Mouse (Mus musculus) gastrocnemius, postnatal 25 days (tissue): ENCODE measurements around the gene Pgpep1. TPM values are rescaled to one million over a fixed set of nuclear protein-coding genes. Genes with fewer than 3 reads are reported as not detected.
A peak's percentile ranks its signal among the peaks of the same experiment; 100 is the strongest.

Experiments used
- DNase-seq: peaks from one replicate; pipeline ENCODE4 v3.0.0; 2022
- long read RNA-seq, 2 experiments: library from polyadenylated mRNA; stranded (forward); transcript quantifications; one replicate each; pipeline ENCODE4 v2.0.0; 2021
- total RNA-seq, 2 experiments: library from RNA; stranded (reverse); gene quantifications; 1 replicate in 1 of 2; 2 replicates in 1 of 2; pipeline ENCODE4 v1.2.3; 2021

Gene Pgpep1
- 10 to 100 TPM; 18.6 to 22.6 TPM for total RNA-seq
- long read RNA-seq, experiment 1, full-length matches to known transcripts: 9 of 13 reads
- long read RNA-seq, experiment 1, partial matches to known transcripts: 1 of 13 reads
- long read RNA-seq, experiment 1, other reads (novel, unspliced or antisense): 3 of 13 reads
- long read RNA-seq, experiment 2, full-length matches to known transcripts: 10 of 19 reads
- long read RNA-seq, experiment 2, partial matches to known transcripts: 1 of 19 reads
- long read RNA-seq, experiment 2, other reads (novel, unspliced or antisense): 8 of 19 reads

DNA sequence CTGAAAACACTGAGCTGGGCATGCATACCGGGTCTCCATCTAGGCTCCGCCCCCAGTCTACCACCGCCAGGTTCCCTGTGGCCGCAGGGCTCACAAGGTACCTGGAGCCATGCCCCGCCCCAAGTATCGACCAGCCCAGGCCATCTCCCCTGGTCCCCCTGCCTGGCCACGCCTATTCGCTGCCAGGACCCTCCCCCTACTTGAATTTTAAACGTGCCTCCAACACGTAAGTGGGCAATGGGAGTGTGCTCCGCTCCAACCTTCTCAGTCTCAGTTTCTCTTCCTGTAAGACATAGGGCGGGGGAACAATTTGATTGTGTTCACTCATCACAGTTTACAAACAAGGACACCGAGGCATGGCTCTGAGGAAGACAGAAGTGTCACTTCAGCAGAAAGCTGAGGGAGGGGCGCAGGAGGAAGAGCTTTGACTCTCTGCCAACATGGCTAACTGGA lies at the start of gene Pgpep1:
Pgpep1 (minus strand) TSS at position 116 of the 453 bp plus-strand sequence.
- DNase-seq: no peak

DNA sequence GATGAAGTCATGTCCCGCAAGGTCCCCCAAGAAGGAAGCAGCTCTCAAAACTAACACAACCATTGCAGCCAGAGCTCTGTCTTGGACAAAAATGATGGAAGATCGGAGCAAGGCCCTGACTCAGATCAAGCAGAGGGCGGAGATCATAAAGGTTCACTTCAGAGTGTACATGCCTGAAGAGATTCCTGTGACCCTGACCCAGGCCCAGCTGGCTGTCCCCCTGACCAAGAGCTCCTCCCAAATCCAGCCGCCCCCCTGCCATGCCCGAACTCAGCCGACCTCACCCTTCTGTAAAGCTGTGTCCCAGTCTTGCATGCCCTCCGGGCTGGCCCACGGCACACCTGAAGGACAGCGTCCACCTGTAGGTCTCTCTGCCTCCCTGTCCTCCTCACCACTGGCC lies 49.6 kb upstream of the Pgpep1 start:
- no peak for DNase-seq

DNA sequence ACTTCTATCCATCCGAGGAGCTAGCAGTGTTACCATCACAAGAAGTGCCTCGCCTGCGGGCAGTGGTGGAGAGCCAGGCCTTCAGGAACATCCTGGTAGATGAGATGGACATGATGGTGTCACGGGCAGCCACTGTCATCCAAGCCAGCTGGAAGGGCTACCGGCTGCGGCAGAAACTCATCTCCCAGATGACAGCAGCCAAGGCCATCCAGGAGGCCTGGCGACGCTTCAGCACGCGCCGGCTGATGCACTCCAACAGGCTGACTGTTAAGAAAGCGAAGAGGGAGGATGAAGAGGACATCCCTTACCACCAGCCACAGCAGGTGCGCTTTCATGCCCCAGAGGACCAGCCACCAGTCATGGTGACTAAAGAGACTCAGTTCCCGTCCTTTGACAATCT lies 48.1 kb upstream of the Pgpep1 start:
- peak; percentile 58 for DNase-seq

DNA sequence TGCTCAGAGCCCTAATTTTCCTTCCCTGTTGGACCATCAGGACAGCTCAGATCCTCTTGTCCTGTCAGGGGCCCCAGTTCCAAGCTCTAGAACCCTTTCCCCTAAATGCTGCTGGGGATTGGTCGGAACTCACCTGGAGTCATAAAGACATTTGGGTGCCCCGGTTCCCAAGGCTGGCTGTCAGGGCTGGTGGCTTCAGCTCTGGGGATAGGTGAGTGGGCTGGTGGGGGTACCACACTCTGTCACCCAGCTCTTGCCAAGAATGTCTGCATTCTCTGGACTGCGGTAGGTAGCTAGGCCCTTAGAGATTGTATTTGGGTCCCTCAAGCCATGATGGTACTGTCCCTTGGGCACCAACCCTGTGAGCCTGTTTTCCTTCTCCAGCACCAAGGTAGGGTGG lies 43.1 kb upstream of the Pgpep1 start, which contains the start of gene Iqcn:
Iqcn (plus strand) TSS at position 171 of the 400 bp plus-strand sequence.
- no peak for DNase-seq

DNA sequence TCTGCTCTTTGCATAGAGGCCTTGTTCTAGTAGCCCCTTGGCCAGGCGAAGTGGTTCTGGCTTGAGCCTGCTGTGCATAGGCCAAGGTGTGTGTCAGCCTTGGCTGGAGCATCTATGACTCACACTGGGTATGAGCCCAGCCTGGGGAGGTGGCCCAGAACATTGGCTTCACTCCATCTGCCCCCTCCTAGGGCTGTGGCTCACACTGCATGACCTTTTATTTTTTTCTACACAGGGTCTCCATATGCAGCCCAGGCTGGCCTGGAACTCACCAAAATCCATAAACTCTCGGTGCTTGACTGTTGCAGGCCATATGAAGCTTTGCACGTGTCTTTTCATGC lies 42.6 kb upstream of the Pgpep1 start:
- DNase-seq: peak; percentile 90

DNA sequence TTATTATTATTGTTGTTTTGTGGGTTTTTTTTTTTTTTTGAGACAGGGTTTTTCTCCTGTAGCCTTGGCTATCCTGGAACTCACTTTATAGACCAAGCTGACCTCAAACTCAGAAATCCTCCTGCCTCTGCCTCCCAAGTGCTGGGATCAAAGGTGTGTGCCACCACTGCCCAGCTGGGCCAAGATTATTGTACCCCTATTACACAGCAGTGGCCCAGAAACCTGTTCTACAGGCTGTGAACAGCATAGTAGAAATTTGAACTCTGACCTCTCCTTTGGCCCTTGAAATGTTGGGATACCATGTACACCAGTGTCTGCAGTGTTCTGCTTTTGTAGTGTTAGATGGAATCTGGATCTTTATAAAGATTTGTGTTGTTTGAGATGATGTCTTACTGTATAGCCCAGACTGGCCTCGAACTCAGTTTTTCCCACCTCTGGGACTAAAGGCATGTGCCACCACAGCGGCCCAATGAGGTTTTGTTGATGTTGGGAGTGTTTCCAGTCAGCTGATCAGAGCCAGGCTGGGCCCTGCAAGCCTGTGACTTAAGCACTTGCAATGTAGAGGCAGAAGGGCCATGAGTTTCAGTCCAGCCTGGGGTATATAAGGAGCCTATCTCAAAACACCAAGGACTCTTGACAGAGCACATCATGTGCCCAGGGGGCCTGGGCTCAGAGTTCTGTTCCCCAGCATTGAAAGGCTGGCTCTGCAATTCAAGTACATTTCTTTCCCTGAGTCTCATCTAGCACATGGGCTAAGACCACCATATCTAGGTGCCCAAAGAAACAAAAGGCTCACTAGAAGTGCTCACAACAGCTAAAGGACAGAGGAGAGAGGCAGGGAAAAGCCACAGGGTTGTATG lies 42.0 kb upstream of the Pgpep1 start:
- DNase-seq: no peak

DNA sequence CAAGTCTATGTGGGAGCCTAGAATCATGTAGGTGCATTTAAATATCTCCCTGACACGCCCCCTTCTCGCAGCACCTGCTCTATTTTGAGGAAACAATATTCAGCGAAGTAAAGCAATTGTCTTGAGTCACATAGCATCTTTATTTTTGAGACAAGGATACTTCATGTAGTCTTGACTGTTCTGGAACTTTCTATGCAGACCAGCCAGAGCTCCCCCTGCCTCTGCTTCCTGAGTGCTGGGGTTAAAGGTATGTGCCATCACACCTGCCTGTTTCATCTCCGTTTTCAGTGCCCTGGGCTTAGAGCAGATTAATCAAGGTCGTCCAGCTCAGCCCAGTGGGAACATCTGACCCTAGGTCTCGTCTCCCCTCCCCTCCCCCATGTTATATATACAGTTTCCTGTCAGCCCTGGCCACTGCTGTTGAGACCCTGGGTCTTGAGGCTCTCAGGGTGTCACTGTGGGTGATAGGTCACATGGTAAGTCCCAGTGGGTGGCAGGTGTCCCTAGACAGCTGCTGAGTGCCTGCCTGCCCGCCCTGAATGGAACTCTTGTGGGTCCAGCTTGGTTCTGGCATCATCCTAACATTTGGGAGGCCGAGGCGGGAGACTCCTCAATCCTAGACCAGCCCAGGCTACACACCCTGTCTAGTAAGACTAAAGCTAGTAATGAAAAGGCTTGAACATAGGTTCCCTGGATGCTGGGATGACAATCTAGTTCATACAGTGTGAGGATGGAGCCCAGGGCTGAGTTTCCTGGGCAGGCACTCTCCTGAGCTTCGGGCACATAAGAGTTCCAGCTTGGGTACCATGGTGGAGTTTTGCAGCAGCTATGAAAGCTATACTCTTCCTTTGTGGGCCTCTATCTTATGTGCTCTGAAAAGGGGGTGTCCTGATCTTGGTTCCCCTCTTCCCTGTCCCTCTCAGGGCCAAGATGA lies 41.1 kb upstream of the Pgpep1 start:
- DNase-seq: no peak

DNA sequence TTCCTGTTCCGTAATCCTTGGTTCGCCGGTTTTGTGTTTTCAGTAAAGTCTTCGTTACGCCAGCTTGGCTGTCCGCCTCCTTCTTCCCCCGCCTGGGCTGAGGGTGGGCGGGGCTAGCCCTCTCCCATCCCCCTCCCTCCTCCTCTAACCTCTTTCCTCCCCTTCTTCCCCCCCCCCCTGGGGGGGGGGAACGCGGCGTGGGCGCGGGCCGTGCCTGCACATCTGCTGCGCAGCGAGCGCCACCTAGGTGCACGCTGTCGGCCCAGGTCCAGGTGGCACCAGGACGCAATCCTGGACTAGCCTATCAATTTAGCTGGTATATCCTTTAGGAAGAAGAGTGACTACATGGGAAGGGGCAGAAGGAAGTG lies 40.4 kb upstream of the Pgpep1 start:
- peak; percentile 93 for DNase-seq

DNA sequence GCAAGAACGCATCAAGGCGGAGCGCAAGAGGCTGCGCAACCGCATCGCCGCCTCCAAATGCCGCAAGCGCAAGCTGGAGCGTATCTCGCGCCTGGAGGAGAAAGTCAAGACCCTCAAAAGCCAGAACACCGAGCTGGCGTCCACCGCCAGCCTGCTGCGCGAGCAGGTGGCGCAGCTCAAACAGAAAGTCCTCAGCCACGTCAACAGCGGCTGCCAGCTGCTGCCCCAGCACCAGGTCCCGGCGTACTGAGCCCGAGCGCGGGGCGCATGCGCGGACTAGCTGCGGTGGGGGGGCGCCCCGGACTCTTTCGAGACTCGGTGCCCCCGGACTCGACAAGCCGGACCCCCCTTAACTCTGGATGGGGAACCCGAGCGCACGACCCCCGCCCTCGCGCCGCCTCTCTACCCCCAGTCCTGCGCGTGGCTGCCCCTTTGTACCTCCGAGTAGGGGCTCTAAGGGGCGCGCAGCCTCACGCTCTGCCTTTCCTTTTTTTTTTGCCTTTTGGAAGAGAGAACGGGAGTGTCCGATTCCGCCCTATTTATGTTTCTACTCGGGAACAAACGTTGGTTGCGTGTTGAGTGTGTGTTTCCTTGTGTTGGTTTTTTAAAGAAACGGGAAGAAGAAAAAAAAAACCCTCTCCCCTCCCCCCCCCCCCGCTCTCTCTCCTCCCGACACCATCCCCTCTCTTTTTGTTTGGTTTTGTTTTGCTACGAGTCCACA lies 39.8 kb upstream of the Pgpep1 start:
- peak; percentile 86 for DNase-seq

DNA sequence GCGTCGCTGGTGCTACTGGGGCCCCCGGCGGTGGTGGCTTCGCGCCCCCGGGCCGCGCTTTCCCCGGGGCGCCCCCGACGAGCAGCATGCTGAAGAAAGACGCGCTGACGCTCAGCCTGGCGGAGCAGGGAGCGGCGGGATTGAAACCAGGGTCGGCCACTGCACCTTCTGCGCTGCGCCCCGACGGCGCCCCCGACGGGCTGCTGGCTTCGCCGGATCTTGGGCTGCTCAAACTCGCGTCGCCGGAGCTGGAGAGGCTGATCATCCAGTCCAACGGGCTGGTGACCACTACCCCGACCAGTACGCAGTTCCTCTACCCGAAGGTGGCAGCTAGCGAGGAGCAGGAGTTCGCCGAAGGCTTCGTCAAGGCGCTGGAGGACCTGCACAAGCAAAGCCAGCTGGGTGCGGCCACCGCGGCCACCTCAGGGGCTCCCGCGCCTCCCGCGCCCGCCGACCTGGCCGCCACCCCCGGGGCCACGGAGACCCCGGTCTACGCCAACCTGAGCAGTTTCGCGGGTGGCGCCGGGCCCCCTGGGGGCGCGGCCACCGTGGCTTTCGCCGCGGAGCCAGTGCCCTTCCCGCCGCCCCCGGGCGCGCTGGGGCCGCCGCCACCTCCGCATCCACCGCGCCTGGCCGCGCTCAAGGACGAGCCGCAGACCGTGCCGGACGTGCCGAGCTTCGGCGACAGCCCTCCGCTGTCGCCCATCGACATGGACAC lies 39.1 kb upstream of the Pgpep1 start:
- peak; percentile 57 for DNase-seq

DNA sequence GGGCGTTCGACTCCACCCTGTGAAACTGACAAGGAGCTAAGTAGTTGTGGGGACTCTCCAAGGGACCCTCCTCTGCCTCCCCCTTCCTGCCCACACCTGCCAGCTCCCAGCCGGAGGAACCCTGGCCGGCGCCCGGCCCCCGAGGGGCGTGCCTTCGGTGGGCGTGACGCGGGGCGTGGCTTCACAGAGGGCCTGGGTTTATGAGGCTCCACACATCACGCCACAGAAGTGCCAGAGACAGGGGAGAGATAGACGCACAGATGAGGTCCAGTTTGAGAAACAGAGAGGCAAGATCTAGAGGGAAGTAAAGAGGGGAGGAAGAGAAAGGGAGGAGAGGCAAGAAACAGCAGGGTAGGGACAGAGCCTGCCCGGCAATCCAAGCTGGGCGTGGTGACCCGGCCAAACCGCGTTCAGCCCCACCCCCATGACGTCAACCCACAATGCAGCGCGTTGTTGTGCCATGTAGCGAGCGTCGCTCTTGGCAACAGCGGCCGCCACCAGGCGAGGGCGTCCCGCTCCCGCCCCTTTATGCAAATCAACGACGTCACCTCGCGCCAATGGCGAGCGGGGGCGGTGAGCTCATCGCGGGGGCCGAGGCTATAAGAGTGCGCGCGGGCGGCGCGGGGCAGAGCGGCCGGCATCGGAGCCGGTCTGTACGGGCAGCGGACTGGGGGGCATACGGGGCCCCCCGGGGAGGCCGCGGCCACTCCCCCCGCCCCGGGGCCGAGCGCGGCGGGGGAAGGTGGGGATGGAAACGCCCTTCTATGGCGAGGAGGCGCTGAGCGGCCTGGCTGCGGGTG lies 38.3 kb upstream of the Pgpep1 start, which contains the start of gene Jund:
Jund (plus strand) TSS at position 640 of the 800 bp plus-strand sequence.
- DNase-seq: peak; percentile 99

DNA sequence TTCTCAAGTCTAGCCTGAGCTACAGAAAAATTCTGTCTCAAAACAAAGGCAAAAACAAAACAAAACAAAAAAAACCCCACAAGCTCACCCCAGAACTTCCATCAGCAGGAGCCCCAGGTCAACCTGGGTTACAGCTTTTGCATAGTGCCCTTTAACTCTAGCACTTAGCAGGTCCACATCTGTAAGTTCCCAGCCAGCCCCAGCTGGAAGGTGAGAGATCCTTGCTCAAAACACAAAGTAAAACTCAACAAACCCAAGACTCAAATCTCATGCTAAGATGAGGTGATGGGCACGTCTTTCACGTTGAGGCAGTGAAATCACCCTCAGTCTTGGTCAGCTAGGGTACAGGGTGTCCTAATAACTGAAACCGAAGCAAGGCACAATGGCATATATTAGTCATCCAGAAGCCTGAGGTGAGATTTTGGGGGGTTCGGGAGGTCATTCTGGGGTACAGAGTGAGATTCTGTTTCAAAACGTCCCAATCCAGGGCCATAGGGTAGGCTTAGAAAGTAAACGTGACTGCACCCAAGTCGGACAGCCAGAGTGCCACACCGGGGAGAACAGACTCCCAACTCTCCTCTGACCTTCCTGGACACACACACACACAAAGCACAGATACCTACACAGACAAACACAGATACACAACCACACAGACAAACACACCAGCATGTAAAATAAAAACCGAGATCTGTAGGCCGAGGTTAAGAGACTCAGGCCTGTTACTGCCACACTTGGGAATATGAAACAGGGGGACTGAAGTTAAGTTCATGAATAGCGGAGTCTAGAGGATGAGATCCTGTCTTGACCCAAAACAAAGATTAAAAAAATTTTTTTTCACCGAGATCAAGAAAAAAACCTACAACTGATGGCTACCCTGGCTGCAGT lies 37.4 kb upstream of the Pgpep1 start:
- no peak for DNase-seq

DNA sequence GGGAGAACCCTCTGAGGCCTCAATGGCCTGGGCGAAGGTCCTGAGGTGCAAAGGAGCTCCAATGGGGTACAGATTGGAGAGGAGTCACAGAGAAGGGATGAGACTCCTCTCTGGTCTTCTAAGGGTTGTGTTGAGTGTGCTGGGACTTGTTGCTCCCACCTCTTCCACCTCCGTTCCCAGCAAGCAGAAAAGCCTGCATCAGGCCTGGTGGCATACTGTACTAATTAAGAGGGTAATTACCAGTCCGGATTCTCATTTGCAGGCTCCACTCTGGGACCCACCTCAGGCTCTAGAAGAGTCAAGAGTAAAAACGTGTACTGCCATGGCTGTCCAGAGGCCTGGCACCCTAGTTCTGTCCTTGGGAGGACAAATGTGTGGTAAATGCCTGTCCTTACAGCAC lies 36.8 kb upstream of the Pgpep1 start:
- DNase-seq: no peak

DNA sequence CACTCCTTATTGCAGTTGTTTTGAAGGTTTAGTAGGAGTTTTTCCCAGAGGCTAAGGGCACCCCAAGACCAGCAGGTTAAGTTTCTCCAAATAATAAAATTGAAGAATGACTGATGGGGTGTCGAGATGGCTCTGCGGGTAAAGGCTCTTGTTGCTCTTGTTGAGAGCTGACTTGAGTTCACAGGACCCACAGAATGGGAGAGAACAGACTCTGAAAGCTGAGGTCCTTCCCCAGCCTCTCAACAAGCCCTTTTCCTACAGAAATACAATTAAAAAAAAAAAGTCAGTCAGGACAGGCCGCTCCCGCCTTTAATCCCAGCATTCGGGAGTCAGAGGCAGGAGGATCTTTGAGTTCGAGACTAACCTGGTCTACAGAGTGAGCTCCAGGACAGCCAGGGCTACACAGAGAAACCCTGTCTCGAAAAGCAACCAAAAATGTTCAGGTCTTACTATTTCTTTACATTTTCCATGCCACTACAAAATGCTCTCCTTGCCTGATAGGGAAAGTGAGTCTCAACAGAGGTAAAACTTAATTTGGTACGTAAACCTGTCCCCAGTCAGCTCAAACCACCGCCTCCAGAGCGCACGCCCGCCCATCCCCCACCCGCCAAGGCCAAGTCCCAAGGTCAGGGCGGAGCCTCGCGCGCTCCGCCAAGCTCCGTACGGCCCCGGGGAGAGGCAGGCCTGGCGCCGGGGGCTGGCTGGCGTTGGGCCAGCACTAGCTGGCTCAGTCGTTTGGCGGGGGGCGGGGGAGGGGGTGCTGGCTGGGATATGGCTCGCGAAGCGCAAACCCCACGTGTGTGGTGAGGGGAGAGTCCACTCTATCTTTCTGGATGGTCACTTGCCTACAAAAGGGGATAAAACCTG lies 36.1 kb upstream of the Pgpep1 start:
- DNase-seq: peak; percentile 77

DNA sequence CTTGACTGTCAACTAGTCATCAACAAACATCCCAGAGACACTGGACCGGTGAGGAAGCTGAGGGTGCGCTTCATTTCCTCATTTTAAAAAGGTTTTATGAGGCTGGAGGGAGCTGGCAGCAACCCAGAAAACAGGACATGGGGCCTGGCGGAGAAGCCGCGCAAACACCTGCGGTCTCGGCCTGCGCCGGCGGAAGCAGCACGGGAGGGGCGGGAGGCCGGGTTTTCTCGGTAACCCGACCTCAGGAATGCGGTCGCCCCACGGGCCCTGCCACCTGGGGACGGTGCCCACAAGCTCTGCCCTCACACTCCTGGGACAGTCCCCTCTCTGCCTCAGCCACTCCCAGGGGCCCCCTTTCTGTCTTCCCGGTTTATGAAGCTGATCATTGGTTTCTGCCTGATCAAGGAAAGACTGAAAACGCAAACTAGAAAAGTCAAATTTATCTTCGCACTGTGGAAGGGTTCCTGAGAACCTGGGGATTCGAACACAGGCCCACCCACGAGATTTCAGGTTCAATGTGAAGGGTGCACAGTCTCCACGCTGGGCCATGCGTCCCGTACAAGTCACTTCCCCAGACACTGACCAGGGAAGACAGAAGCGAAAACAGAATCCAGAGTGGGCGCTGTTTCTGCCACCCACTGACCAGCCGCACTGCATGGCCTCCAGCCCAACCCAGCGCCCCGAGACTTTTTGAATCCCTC lies 35.3 kb upstream of the Pgpep1 start:
- DNase-seq: peak; percentile 72

DNA sequence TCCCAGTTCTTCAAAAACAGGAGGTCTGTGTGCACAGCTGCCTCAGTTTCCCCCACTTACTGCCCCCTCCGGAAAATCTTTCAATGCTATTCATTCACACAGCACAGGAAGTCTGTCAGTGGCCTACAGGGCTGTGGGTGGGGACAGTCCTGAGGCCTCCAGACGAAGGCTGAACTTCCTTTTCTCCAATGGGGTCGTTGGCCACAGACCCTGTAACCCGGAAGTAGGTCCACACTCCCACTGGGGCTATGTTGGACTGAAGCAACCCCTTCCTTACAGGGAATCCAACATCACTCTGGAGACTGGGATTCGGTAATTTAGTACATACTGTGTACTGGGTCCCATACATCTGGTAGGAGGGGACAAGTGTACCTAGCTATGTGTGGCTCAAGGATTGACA lies 33.4 kb upstream of the Pgpep1 start:
- no peak for DNase-seq

DNA sequence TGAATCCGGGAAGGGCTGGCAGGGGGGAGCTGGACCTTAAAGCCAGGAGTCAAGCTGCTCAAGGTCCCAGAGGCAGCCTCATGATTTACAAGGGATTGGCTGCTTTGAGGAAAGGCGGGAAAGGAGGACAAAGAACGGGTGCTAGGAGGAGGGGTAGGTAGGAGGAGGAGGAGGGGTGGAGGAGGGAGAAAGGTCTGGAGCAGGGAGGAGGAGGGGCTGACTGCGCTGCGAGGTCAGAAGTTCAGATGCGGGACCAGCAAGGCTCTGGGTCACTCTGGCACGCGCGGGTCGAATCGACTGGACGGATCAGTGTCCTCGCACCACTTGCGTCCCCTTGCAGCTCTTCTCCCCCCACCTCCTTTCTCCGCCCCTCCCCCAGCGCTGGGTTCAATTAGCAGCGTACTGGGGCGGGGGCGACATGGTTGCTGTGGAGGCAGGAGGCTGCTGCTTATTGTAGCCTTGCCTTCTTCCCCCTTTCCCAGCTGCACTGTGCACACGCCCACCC lies 31.6 kb upstream of the Pgpep1 start:
- no peak for DNase-seq
